Mouse (Mus musculus) thymus, adult 2 months (tissue): ENCODE data around the gene Spata45. TPM values are rescaled to one million over a fixed set of nuclear protein-coding genes. Genes with fewer than 3 reads are reported as not detected.

Experiments
- DNase-seq: peaks from one replicate; pipeline ENCODE4 v3.0.0; 2021
- H3K27ac ChIP-seq: fragments of 200-500 bp; 2 replicates; pipeline ENCODE4 v1.5.1; 2012; ENCODE audit warnings: low read length, control low read depth; ENCODE audit not compliant: control insufficient read depth, insufficient read depth
- H3K27me3 ChIP-seq: fragments of 200-500 bp; 2 replicates; pipeline ENCODE4 v1.6.1; 2012; ENCODE audit warnings: mild to moderate bottlenecking, low read length, moderate library complexity, mixed read lengths; ENCODE audit not compliant: control insufficient read depth, insufficient read depth
- H3K36me3 ChIP-seq: fragments of 200-500 bp; 2 replicates; pipeline ENCODE4 v1.6.1; 2012; ENCODE audit warnings: mild to moderate bottlenecking, low read length, moderate library complexity; ENCODE audit not compliant: control insufficient read depth, insufficient read depth
- H3K4me1 ChIP-seq: fragments of 200-500 bp; replicated peaks from 2 replicates; pipeline ENCODE4 v1.6.1; 2012; ENCODE audit warnings: low read length; ENCODE audit not compliant: control insufficient read depth, insufficient read depth
- H3K4me3 ChIP-seq: fragments of 200-500 bp; 2 replicates; pipeline ENCODE4 v1.5.1; 2012; ENCODE audit warnings: mild to moderate bottlenecking, low read length, control low read depth, moderate library complexity; ENCODE audit not compliant: control insufficient read depth, insufficient read depth
- CTCF ChIP-seq: fragments of 200-500 bp; IDR thresholded peaks from 2 replicates; pipeline ENCODE4 v1.5.1; 2012; ENCODE audit warnings: mild to moderate bottlenecking, control low read depth, low read length, moderate library complexity, borderline replicate concordance; ENCODE audit not compliant: control insufficient read depth, poor library complexity, insufficient read depth; ENCODE audit errors: extremely low read depth
- POLR2A ChIP-seq: fragments of 200-500 bp; IDR thresholded peaks from 2 replicates; pipeline ENCODE4 v1.6.1; 2012; ENCODE audit warnings: mild to moderate bottlenecking, low read length, control low read depth, moderate library complexity; ENCODE audit not compliant: control insufficient read depth, poor library complexity, insufficient read depth; ENCODE audit errors: extremely low read depth
- WGBS: fragments of 180-500 bp; shearing (Covaris S2); methylation state at CpG from one replicate; pipeline ENCODE4 v1.1.7; 2018; 5-methylcytosine and 5-hydroxymethylcytosine counted together
- polyA plus RNA-seq: library from polyadenylated mRNA; depleted of rRNA; stranded (reverse); fragments of >200 nt; gene quantifications from 2 replicates; pipeline ENCODE4 v1.2.3, GENCODE M21; 2012

The Spata45 gene
- polyA plus RNA-seq, 1 experiment: not detected

DNA sequence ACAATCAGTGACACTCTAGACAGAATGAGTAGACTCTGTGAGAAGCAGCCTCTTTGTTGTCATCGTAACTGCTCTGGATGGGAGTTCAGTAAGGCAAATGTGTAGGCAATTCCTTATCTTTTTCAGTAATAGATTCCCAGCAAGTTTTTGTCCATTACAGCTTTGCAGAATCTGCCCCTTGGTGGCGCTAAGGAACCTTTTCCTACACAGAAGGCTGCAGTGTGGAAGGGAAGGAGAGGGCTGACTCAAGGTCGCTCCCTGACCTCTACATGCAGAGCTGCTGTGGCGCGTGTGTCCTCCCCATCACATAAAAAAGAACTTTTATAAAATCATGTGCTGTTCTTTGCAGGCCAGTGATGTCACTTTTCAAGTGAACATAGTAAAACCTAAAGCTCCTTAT is 31.9 kb downstream of the Spata45 start:
- H3K27ac ChIP-seq: no peak overlapping the region
- peaks cover 26% of the 10 kb centered on the region; the same call in 1 of the 2 replicates for H3K36me3 ChIP-seq
- no peaks in the 10 kb centered on the region for H3K27me3 ChIP-seq
- WGBS: 98% methylated on average over 5 of the region's 5 CpGs
- 0 out of 2 replicates have a peak, but pooled peaks cover 2% of the 10 kb centered on the region for H3K4me1 ChIP-seq
- no peak for DNase-seq
- no peak overlapping the region for H3K4me3 ChIP-seq
- TF ChIP-seq CTCF (no peak), POLR2A (no peak)

DNA sequence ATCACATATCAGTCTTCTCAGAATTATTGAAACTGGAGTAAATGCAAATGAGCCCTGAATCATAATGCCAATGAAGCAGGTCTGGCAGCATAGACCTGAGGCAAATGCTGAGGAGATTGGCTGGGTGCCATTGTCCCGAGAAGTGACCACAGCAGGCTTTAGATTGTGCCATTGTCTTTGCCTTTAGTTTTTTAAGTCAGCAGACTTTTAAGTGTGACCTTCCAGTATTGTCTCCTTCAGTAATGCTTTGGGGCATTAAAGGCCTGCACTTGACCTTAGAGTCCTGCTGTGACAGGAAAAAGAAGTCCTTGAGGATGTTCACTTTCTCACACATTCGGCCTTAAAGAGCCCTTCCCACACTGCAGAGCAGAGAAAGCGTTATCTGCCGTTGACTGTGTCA is 33.8 kb downstream of the Spata45 start:
- no peak overlapping the region for H3K4me3 ChIP-seq
- 97% methylated on average over 4 of the region's 4 CpGs for WGBS
- TF ChIP-seq POLR2A (no peak), CTCF (no peak)
- no peaks in the 10 kb centered on the region for H3K27me3 ChIP-seq
- H3K27ac ChIP-seq: no peak overlapping the region
- H3K36me3 ChIP-seq: peaks cover 29% of the 10 kb centered on the region; the same call in 1 of the 2 replicates
- DNase-seq: no peak
- no peaks in the 10 kb centered on the region for H3K4me1 ChIP-seq

DNA sequence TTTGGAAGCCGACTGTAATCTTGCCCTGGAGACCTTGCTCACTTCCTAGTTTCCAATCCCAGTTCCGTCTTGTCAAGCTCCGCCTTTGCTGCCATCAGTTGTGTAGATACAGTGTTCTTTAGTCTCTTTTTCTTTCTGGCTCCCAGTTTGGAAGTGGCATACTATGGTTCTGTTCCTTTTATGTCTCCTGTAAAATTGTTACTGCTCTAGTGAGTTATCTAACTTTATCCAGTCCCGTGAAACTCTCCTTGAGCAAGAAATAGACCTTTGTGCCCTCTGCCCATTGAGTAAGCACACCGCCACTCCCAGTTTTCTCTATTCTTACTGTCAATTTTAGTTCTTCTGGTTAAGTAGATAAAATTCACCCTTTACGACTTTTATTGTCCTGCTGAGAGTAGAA is 35.2 kb downstream of the Spata45 start:
- no peak for DNase-seq
- TF ChIP-seq CTCF (no peak), POLR2A (no peak)
- no peaks in the 10 kb centered on the region for H3K4me1 ChIP-seq
- no peak overlapping the region for H3K4me3 ChIP-seq
- H3K36me3 ChIP-seq: peaks cover 29% of the 10 kb centered on the region; the same call in 1 of the 2 replicates
- no peak overlapping the region for H3K27ac ChIP-seq
- no peaks in the 10 kb centered on the region for H3K27me3 ChIP-seq
- WGBS: 96% methylated on average over 6 of the region's 6 CpGs

DNA sequence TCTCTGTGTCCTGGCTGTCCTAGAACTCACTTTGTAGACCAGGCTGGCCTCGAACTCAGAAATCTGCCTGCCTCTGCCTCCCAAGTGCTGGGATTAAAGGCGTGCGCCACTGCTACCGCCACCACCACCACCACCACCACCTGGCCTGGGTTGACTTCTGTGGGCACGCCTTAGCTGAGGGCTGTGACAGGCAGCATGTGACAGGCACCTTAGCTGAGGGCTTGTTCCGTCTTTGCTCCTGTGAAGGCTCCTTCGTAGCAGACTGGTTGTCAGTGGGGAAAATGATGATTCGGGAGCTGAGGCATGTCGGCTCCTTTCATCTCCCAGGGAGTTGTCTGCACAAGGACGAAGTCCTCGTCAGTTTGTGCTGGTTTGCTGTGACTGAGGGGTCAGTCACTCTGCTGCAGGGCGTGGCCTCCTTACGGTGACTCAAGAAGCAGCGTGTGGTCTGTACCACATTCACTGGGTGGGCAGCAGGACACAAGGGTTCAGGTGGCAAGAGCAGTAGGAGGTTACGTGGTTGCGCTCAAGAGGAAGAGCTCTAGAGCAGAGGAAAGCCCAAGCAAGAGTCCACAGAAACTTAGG is 36.0 kb downstream of the Spata45 start:
- H3K27ac ChIP-seq: no peak overlapping the region
- WGBS: 94% methylated on average over 16 of the region's 16 CpGs
- H3K27me3 ChIP-seq: no peaks in the 10 kb centered on the region
- H3K4me3 ChIP-seq: no peak overlapping the region
- H3K4me1 ChIP-seq: no peaks in the 10 kb centered on the region
- peaks cover 31% of the 10 kb centered on the region; the same call in 1 of the 2 replicates for H3K36me3 ChIP-seq
- no peak for DNase-seq
- no peak for TF ChIP-seq POLR2A
- no peak for TF ChIP-seq CTCF

DNA sequence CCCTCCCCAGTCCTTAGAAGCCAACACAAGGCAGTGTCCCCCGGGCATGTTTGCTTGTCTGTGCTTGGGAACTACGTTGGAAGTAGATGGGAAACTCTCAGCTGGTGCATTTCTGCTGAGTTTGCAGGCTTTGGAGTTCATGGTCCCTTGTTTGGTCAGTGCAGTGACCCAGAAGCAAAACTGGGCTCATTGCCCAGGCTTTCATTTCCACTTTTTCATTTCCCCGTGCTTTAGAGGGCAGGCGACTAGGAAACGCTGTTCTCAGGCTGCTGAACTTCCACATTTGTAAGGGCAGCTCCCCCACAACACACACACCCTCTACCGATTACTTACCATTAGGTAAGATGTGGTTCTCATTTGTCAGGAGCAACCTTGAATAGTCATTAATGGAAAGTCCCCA is 36.6 kb downstream of the Spata45 start:
- Histone ChIP-seq H3K36me3 (peaks cover 36% of the 10 kb centered on the region; the same call in 1 of the 2 replicates), H3K4me1 (no peaks in the 10 kb centered on the region), H3K27ac (no peak overlapping the region), H3K27me3 (no peaks in the 10 kb centered on the region), H3K4me3 (no peak overlapping the region)
- WGBS: 69% methylated on average over 6 of the region's 6 CpGs
- DNase-seq: no peak
- TF ChIP-seq CTCF: no peak
- TF ChIP-seq POLR2A: no peak

DNA sequence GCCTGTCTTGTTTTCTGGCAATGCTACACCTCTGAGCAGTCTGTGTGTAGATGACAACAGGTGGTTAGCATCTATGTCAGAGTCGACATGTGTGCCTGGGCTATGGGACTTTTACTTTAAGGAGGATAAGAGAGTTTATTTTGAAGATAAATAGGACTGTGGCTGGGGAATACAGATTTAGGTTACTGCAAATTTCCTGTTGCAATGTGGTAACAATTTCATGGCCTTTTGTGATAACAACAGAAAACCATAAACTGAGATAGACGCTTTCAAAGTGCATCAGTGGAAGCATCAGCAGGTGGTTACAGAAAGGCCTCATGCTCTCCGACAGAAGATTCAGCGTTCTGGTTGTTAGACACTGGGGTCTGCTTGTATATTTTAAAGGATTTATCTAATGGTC is 37.0 kb downstream of the Spata45 start:
- TF ChIP-seq POLR2A (no peak), CTCF (no peak)
- peaks cover 36% of the 10 kb centered on the region; the same call in 1 of the 2 replicates for H3K36me3 ChIP-seq
- no peak for DNase-seq
- 85% methylated on average over 4 of the region's 4 CpGs for WGBS
- no peaks in the 10 kb centered on the region for H3K4me1 ChIP-seq
- no peaks in the 10 kb centered on the region for H3K27me3 ChIP-seq
- H3K4me3 ChIP-seq: no peak overlapping the region
- no peak overlapping the region for H3K27ac ChIP-seq
